Mouse (Mus musculus): ENCODE results near the gene Mto1. TPM values are rescaled to one million over a fixed set of nuclear protein-coding genes. Genes with fewer than 3 reads are reported as not detected.
"Not testable (repeated sequence)": the region's sequence is repeated elsewhere in the genome, so short reads cannot be mapped to it uniquely, and the experiment has no call there.

The Mto1 gene
- polyA plus RNA-seq, 1 experiment, result 31.6 TPM

- TF ChIP-seq CTCF (IDR thresholded peaks at IDR 0.05; ENCODE audit: borderline replicate concordance, insufficient read depth, low read depth, low read length) (no peak), POLR2A (IDR thresholded peaks at IDR 0.05; ENCODE audit: borderline replicate concordance, insufficient read depth, low read length) (no peak)
- H3K4me1 ChIP-seq (ENCODE audit: control insufficient read depth, insufficient read depth, low read length), result peaks cover 5% of the 10 kb centered on the region; the same call in 1 of the 2 replicates
- no peaks in the 10 kb centered on the region for H3K27me3 ChIP-seq (ENCODE audit: control insufficient read depth, insufficient read depth, low read length)
- WGBS, result 88% methylated on average over 16 of the region's 16 CpGs
- H3K27ac ChIP-seq (ENCODE audit: insufficient read depth, low read length), result no peak overlapping the region
- H3K4me3 ChIP-seq (replicated peaks; ENCODE audit: insufficient read depth, low read depth, low read length), result no peak overlapping the region
- no peak for DNase-seq
Observed at GRCm38 (mm10) chr9:78508106-78508786, 60.2 kb downstream of the Mto1 start.

- no peaks in the 10 kb centered on the region for H3K4me1 ChIP-seq (ENCODE audit: control insufficient read depth, insufficient read depth, low read length)
- DNase-seq, result no peak
- H3K27ac ChIP-seq (ENCODE audit: insufficient read depth, low read length), result no peak overlapping the region
- no peak overlapping the region for H3K4me3 ChIP-seq (replicated peaks; ENCODE audit: insufficient read depth, low read depth, low read length)
- WGBS, result 91% methylated on average over 5 of the region's 5 CpGs
- no peaks in the 10 kb centered on the region for H3K27me3 ChIP-seq (ENCODE audit: control insufficient read depth, insufficient read depth, low read length)
- TF ChIP-seq CTCF (IDR thresholded peaks at IDR 0.05; ENCODE audit: borderline replicate concordance, insufficient read depth, low read depth, low read length) (no peak), POLR2A (IDR thresholded peaks at IDR 0.05; ENCODE audit: borderline replicate concordance, insufficient read depth, low read length) (no peak)
Observed at GRCm38 (mm10) chr9:78511705-78512104, 63.7 kb downstream of the Mto1 start.

- no peaks in the 10 kb centered on the region for H3K4me1 ChIP-seq (ENCODE audit: control insufficient read depth, insufficient read depth, low read length)
- no peaks in the 10 kb centered on the region for H3K27me3 ChIP-seq (ENCODE audit: control insufficient read depth, insufficient read depth, low read length)
- no peak for DNase-seq
- WGBS, result 47% methylated on average over 6 of the region's 6 CpGs
- TF ChIP-seq POLR2A (IDR thresholded peaks at IDR 0.05; ENCODE audit: borderline replicate concordance, insufficient read depth, low read length) (no peak), CTCF (IDR thresholded peaks at IDR 0.05; ENCODE audit: borderline replicate concordance, insufficient read depth, low read depth, low read length) (no peak)
- H3K27ac ChIP-seq (ENCODE audit: insufficient read depth, low read length), result no peak overlapping the region
- H3K4me3 ChIP-seq (replicated peaks; ENCODE audit: insufficient read depth, low read depth, low read length), result no peak overlapping the region
Observed at GRCm38 (mm10) chr9:78513776-78514500, 65.9 kb downstream of the Mto1 start.

GRCm38 (mm10) chr9:78514681-78515080 lies 66.7 kb downstream of the Mto1 start:
- H3K4me1 ChIP-seq (ENCODE audit: control insufficient read depth, insufficient read depth, low read length), result no peaks in the 10 kb centered on the region
- H3K27me3 ChIP-seq (ENCODE audit: control insufficient read depth, insufficient read depth, low read length), result no peaks in the 10 kb centered on the region
- DNase-seq, result no peak
- no peak overlapping the region for H3K27ac ChIP-seq (ENCODE audit: insufficient read depth, low read length)
- H3K4me3 ChIP-seq (replicated peaks; ENCODE audit: insufficient read depth, low read depth, low read length), result no peak overlapping the region
- TF ChIP-seq POLR2A (IDR thresholded peaks at IDR 0.05; ENCODE audit: borderline replicate concordance, insufficient read depth, low read length) (no peak), CTCF (IDR thresholded peaks at IDR 0.05; ENCODE audit: borderline replicate concordance, insufficient read depth, low read depth, low read length) (no peak)
- 79% methylated on average over 4 of the region's 4 CpGs for WGBS

GRCm38 (mm10) chr9:78516125-78516524 lies 68.1 kb downstream of the Mto1 start:
- no peak for TF ChIP-seq POLR2A (IDR thresholded peaks at IDR 0.05; ENCODE audit: borderline replicate concordance, insufficient read depth, low read length)
- no peak for TF ChIP-seq CTCF (IDR thresholded peaks at IDR 0.05; ENCODE audit: borderline replicate concordance, insufficient read depth, low read depth, low read length)
- no peak for DNase-seq
- H3K4me3 ChIP-seq (replicated peaks; ENCODE audit: insufficient read depth, low read depth, low read length), result no peak overlapping the region
- H3K27me3 ChIP-seq (ENCODE audit: control insufficient read depth, insufficient read depth, low read length), result no peaks in the 10 kb centered on the region
- H3K4me1 ChIP-seq (ENCODE audit: control insufficient read depth, insufficient read depth, low read length), result peaks cover 6% of the 10 kb centered on the region; the same call in 1 of the 2 replicates
- 78% methylated on average over 3 of the region's 3 CpGs for WGBS
- no peak overlapping the region for H3K27ac ChIP-seq (ENCODE audit: insufficient read depth, low read length)

GRCm38 (mm10) chr9:78517237-78517636 lies 69.2 kb downstream of the Mto1 start:
- not testable (repeated sequence) for H3K4me3 ChIP-seq (replicated peaks; ENCODE audit: insufficient read depth, low read depth, low read length); H3K27me3 ChIP-seq (ENCODE audit: control insufficient read depth, insufficient read depth, low read length); H3K27ac ChIP-seq (ENCODE audit: insufficient read depth, low read length); H3K4me1 ChIP-seq (ENCODE audit: control insufficient read depth, insufficient read depth, low read length); DNase-seq
- 73% methylated on average over 3 of the region's 3 CpGs for WGBS

GRCm38 (mm10) chr9:78520127-78520779 lies 72.2 kb downstream of the Mto1 start:
- no peaks in the 10 kb centered on the region for H3K27me3 ChIP-seq (ENCODE audit: control insufficient read depth, insufficient read depth, low read length)
- H3K4me3 ChIP-seq (replicated peaks; ENCODE audit: insufficient read depth, low read depth, low read length), result peak overlapping the region; percentile 36
- DNase-seq, result peak in 1 of 2 experiments; percentile 21
- no peak overlapping the region for H3K27ac ChIP-seq (ENCODE audit: insufficient read depth, low read length)
- H3K4me1 ChIP-seq (ENCODE audit: control insufficient read depth, insufficient read depth, low read length), result peaks cover 6% of the 10 kb centered on the region; the same call in 1 of the 2 replicates
- TF ChIP-seq POLR2A (IDR thresholded peaks at IDR 0.05; ENCODE audit: borderline replicate concordance, insufficient read depth, low read length) (no peak), CTCF (IDR thresholded peaks at IDR 0.05; ENCODE audit: borderline replicate concordance, insufficient read depth, low read depth, low read length) (no peak)
- WGBS, result 14% methylated on average over 15 of the region's 15 CpGs

Measured in cerebellum, adult 2 months (tissue).